Mouse (Mus musculus): ENCODE data around the gene Xpnpep1. TPM values are rescaled to one million over a fixed set of nuclear protein-coding genes. Genes with fewer than 3 reads are reported as not detected.

Gene Xpnpep1
- polyA plus RNA-seq, 1 experiment, result 64.2 TPM

GRCm38 (mm10) chr19:53078271-53079085 is 38.5 kb upstream of the Xpnpep1 start:
- 69% methylated on average over 9 of the region's 9 CpGs for WGBS
- TF ChIP-seq CTCF (IDR thresholded peaks at IDR 0.05; ENCODE audit: insufficient read depth, low read length) (no peak), POLR2A (IDR thresholded peaks at IDR 0.05; ENCODE audit: borderline replicate concordance, extremely low read depth, low read depth, low read length) (no peak)
- no peak for DNase-seq
- no peak overlapping the region for H3K4me3 ChIP-seq (replicated peaks; ENCODE audit: extremely low read depth, low read depth, low read length)
- H3K4me1 ChIP-seq (ENCODE audit: control insufficient read depth, insufficient read depth, low read length), result no peaks in the 10 kb centered on the region; the same call in 1 of the 2 replicates

GRCm38 (mm10) chr19:53077278-53077677 is 37.3 kb upstream of the Xpnpep1 start:
- Histone ChIP-seq H3K4me1 (ENCODE audit: control insufficient read depth, insufficient read depth, low read length) (no peaks in the 10 kb centered on the region; the same call in 1 of the 2 replicates), H3K4me3 (replicated peaks; ENCODE audit: extremely low read depth, low read depth, low read length) (no peak overlapping the region)
- no peak for TF ChIP-seq CTCF (IDR thresholded peaks at IDR 0.05; ENCODE audit: insufficient read depth, low read length)
- TF ChIP-seq POLR2A (IDR thresholded peaks at IDR 0.05; ENCODE audit: borderline replicate concordance, extremely low read depth, low read depth, low read length), result no peak
- WGBS, result 78% methylated on average over 5 of the region's 5 CpGs
- no peak for DNase-seq

- Histone ChIP-seq H3K4me1 (ENCODE audit: control insufficient read depth, insufficient read depth, low read length) (no peaks in the 10 kb centered on the region; the same call in 1 of the 2 replicates), H3K4me3 (replicated peaks; ENCODE audit: extremely low read depth, low read depth, low read length) (no peak overlapping the region)
- DNase-seq, result peak; percentile 32
- 64% methylated on average over 18 of the region's 18 CpGs for WGBS
- TF ChIP-seq CTCF (IDR thresholded peaks at IDR 0.05; ENCODE audit: insufficient read depth, low read length), result no peak
- no peak for TF ChIP-seq POLR2A (IDR thresholded peaks at IDR 0.05; ENCODE audit: borderline replicate concordance, extremely low read depth, low read depth, low read length)
These were observed 36.4 kb upstream of the Xpnpep1 start for GRCm38 (mm10) chr19:53076238-53076981.

- no peak for DNase-seq
- WGBS, result 47% methylated on average over 11 of the region's 11 CpGs
- TF ChIP-seq CTCF (IDR thresholded peaks at IDR 0.05; ENCODE audit: insufficient read depth, low read length) (no peak), POLR2A (IDR thresholded peaks at IDR 0.05; ENCODE audit: borderline replicate concordance, extremely low read depth, low read depth, low read length) (no peak)
- no peak overlapping the region for H3K4me3 ChIP-seq (replicated peaks; ENCODE audit: extremely low read depth, low read depth, low read length)
- no peaks in the 10 kb centered on the region; the same call in 1 of the 2 replicates for H3K4me1 ChIP-seq (ENCODE audit: control insufficient read depth, insufficient read depth, low read length)
These were observed 35.9 kb upstream of the Xpnpep1 start for GRCm38 (mm10) chr19:53075896-53076237.

DNA sequence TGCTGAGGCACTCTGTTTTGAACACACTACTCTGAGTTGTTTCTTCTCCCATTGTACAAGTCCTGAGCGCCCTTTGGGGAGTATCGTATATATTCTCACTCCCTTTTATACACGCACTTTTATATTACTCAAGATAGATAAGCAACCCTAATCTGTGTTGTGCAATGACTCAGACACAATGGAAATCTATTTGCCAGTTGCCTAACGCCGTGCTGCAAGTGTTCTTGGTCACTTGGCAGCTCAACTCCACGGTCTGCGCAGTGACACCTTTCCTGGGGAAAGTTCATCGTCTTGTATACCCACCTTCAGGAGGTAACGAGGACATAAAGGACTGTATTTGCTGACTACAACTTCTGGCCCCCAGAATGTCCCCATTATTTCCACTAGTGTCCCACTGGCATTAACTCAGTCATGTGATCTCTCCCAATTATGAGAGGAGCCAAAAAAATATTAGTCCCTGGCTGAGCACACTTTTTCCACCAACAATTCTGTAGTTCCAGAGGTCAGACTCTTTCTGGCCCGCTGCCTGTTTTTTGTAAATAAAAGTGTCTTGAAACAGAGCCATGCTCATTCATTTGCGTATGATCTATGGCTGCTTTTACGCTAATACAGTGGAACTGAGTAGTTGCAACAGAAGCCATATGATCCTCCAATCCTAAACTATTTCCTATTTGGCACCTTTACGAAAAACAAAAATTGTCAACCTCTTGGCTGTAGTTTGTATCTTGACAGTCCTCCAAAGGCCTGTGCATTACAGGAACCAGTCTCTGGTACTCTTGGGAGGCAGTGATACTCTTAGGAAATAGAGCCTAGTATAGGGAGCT is 35.1 kb upstream of the Xpnpep1 start:
- Histone ChIP-seq H3K4me1 (ENCODE audit: control insufficient read depth, insufficient read depth, low read length) (no peaks in the 10 kb centered on the region; the same call in 1 of the 2 replicates), H3K4me3 (replicated peaks; ENCODE audit: extremely low read depth, low read depth, low read length) (no peak overlapping the region)
- WGBS, result 45% methylated on average over 13 of the region's 13 CpGs
- TF ChIP-seq CTCF (IDR thresholded peaks at IDR 0.05; ENCODE audit: insufficient read depth, low read length) (no peak), POLR2A (IDR thresholded peaks at IDR 0.05; ENCODE audit: borderline replicate concordance, extremely low read depth, low read depth, low read length) (no peak)
- DNase-seq, result peak; percentile 31

- Histone ChIP-seq H3K4me3 (replicated peaks; ENCODE audit: extremely low read depth, low read depth, low read length) (no peak overlapping the region), H3K4me1 (ENCODE audit: control insufficient read depth, insufficient read depth, low read length) (no peaks in the 10 kb centered on the region; the same call in 1 of the 2 replicates)
- WGBS, result 98% methylated on average over 4 of the region's 4 CpGs
- DNase-seq, result no peak
- TF ChIP-seq POLR2A (IDR thresholded peaks at IDR 0.05; ENCODE audit: borderline replicate concordance, extremely low read depth, low read depth, low read length) (no peak), CTCF (IDR thresholded peaks at IDR 0.05; ENCODE audit: insufficient read depth, low read length) (0 out of 2 replicates have a peak, but pooled peaks have one; percentile 13)
These were observed 33.5 kb upstream of the Xpnpep1 start for GRCm38 (mm10) chr19:53073521-53073920.

DNA sequence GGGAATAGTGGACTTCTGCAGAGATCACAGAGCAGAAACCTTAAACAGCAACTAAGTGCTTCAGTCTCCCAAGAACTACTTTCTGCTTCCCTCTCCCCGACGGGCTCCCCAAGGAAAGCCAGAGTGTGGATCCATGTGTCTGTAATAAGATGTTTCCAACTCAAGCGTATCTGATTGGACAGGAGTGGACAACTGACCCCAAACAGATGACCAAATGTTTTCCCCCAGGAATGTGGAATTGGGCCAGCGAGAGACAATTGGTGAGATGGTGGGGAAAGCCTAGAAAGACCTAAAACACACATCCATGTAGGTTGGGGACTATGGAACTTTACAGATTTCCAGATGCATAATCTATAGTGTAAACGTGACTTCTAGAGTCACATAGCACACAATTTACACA is 32.4 kb upstream of the Xpnpep1 start:
- TF ChIP-seq POLR2A (IDR thresholded peaks at IDR 0.05; ENCODE audit: borderline replicate concordance, extremely low read depth, low read depth, low read length) (no peak), CTCF (IDR thresholded peaks at IDR 0.05; ENCODE audit: insufficient read depth, low read length) (no peak)
- 81% methylated on average over 5 of the region's 5 CpGs for WGBS
- DNase-seq, result no peak
- Histone ChIP-seq H3K4me3 (replicated peaks; ENCODE audit: extremely low read depth, low read depth, low read length) (no peak overlapping the region), H3K4me1 (ENCODE audit: control insufficient read depth, insufficient read depth, low read length) (no peaks in the 10 kb centered on the region; the same call in 1 of the 2 replicates)

- TF ChIP-seq POLR2A (IDR thresholded peaks at IDR 0.05; ENCODE audit: borderline replicate concordance, extremely low read depth, low read depth, low read length) (no peak), CTCF (IDR thresholded peaks at IDR 0.05; ENCODE audit: insufficient read depth, low read length) (no peak)
- Histone ChIP-seq H3K4me3 (replicated peaks; ENCODE audit: extremely low read depth, low read depth, low read length) (no peak overlapping the region), H3K4me1 (ENCODE audit: control insufficient read depth, insufficient read depth, low read length) (no peaks in the 10 kb centered on the region; the same call in 1 of the 2 replicates)
- 80% methylated on average over 5 of the region's 5 CpGs for WGBS
- no peak for DNase-seq
These were observed 31.6 kb upstream of the Xpnpep1 start for GRCm38 (mm10) chr19:53071651-53072050.

DNA sequence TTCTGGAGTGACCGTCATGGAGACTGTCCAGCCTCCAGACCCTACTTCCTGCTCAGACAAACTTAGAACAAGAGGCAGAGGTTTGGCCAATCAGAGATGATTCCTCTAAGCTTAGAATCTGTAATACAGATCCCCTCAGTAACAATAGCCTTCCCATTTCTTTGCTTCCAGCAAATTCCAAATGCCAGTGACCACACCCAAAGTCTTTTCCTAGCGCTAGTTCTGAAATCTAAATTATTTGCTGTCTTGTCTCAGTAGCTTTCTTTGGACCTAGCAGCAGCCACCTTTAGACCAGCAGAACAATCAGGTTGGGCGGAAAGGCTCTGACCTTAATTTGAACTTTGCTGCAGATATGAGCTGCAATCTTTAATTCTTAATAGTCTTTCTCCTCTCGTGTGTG is 30.9 kb upstream of the Xpnpep1 start:
- 35% methylated on average over 4 of the region's 4 CpGs for WGBS
- no peak for DNase-seq
- Histone ChIP-seq H3K4me3 (replicated peaks; ENCODE audit: extremely low read depth, low read depth, low read length) (no peak overlapping the region), H3K4me1 (ENCODE audit: control insufficient read depth, insufficient read depth, low read length) (no peaks in the 10 kb centered on the region; the same call in 1 of the 2 replicates)
- no peak for TF ChIP-seq CTCF (IDR thresholded peaks at IDR 0.05; ENCODE audit: insufficient read depth, low read length)
